ENCODE assay signal across 20 mouse cellular contexts in the genomic region with DNA sequence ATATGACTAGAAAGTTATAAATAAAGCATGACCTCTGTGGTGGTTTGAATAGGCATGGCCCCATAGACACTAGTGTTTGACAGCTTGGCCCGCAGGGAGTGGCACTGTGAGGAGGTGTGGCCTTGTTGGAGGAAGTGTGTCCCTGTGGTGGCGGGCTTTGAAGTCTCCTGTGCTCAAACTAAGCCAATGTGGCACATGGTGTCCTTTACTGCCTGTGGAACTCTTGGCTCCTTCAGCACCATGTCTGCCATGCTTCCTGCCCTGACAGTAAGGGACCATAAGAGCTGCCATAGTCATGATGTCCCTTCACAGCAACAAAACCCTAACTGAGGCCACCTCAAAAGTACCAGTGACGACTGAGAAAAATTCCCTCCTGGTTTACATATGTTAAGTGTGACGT.
A peak's percentile ranks its signal among the peaks of the same experiment; 100 is the strongest.
DNase-seq lines count a peak whose midpoint lies in the region; ATAC-seq and TF ChIP-seq lines count a peak whose summit lies in the region.
"Had no signal": no experiment of that assay in that cellular context is flagged by ENCODE, and none has a peak within 500 bp of the region (broad histone marks: within the 10 kb centered on the region; RNA-seq: fewer than 3 reads in every experiment).

No protein-coding gene starts in this region.

- H3ac ChIP-seq in myocyte (ENCODE audit: control insufficient read depth, insufficient read length) = no peak overlapping the region

- H3K9ac ChIP-seq in hindbrain, embryonic 12.5 days = no peak overlapping the region
- H3K9ac ChIP-seq: embryonic facial prominence, embryonic 13.5 days; forebrain, embryonic 12.5 days; forebrain, postnatal 0 days; heart, embryonic 13.5 days had no signal

- no peaks in the 10 kb centered on the region for H3K4me1 ChIP-seq in hindbrain, embryonic 12.5 days

- no peaks in the 10 kb centered on the region for H3K27me3 ChIP-seq in myocyte (ENCODE audit: control insufficient read depth, insufficient read depth, insufficient read length)
- no peaks in the 10 kb centered on the region for H3K27me3 ChIP-seq in hindbrain, embryonic 12.5 days
- H3K27me3 ChIP-seq: embryonic facial prominence, embryonic 13.5 days; forebrain, embryonic 12.5 days; heart, embryonic 13.5 days had no signal

- H3K79me2 ChIP-seq in myocyte (ENCODE audit: control insufficient read depth, insufficient read depth) = no peaks in the 10 kb centered on the region

- ATAC-seq in CD4-positive, CD25-positive, alpha-beta regulatory T cell, adult 4 months = no peak
- no peak for ATAC-seq in hindbrain, embryonic 12.5 days (ENCODE audit: low FRiP score)
- ATAC-seq: activated CD4-positive, CD25-positive, alpha-beta regulatory T cell, adult 4 months; forebrain, postnatal 0 days; hindbrain, embryonic 16.5 days; inflammation-experienced regulatory T-cells, adult 6 months; intestine, postnatal 0 days had no signal

- no peaks in the 10 kb centered on the region for H3K36me3 ChIP-seq in myocyte (ENCODE audit: control insufficient read depth, insufficient read depth)
- no peaks in the 10 kb centered on the region for H3K36me3 ChIP-seq in hindbrain, embryonic 12.5 days
- H3K36me3 ChIP-seq: embryonic facial prominence, embryonic 13.5 days; forebrain, embryonic 12.5 days; G1E; heart, embryonic 13.5 days had no signal

- WGBS in hindbrain, embryonic 12.5 days = 85% methylated on average over 4 of the region's 4 CpGs

- peak overlapping the region; percentile 34 for H3K4me2 ChIP-seq in myocyte (ENCODE audit: low read depth)
- no peak overlapping the region for H3K4me2 ChIP-seq in hindbrain, embryonic 12.5 days (replicated peaks)
- H3K4me2 ChIP-seq: embryonic facial prominence, embryonic 13.5 days; forebrain, embryonic 12.5 days; heart, embryonic 13.5 days had no signal

- no peaks in the 10 kb centered on the region for H3K9me3 ChIP-seq in hindbrain, embryonic 12.5 days (replicated peaks)
- H3K9me3 ChIP-seq: embryonic facial prominence, embryonic 13.5 days; forebrain, embryonic 12.5 days; G1E; heart, embryonic 13.5 days had no signal

- H3K27ac ChIP-seq in hindbrain, embryonic 12.5 days = no peak overlapping the region
- H3K27ac ChIP-seq: embryonic facial prominence, embryonic 13.5 days; forebrain, embryonic 12.5 days; heart, embryonic 13.5 days had no signal

- no peak for TF ChIP-seq POLR2A in myocyte (IDR thresholded peaks at IDR 0.05; ENCODE audit: insufficient read length, low read depth)

- DNase-seq in CD4-positive, CD25-positive, alpha-beta regulatory T cell, adult 2 months (ENCODE audit: low read depth, low spot score) = peak; percentile 8
- DNase-seq in thymus, postnatal 4 days = peak; percentile 17
- no peak for DNase-seq in thymus, postnatal 14 days
- DNase-seq in layer of hippocampus, adult 9-10 months (ENCODE audit: low spot score) = no peak
- DNase-seq: adrenal gland, postnatal 14 days; B cell, adult 2 months; forebrain, postnatal 0 days; gastrocnemius, postnatal 14 days; heart, postnatal 36 days had no signal

- H3K4me3 ChIP-seq in myocyte = no peak overlapping the region
- H3K4me3 ChIP-seq in hindbrain, embryonic 12.5 days = no peak overlapping the region
- H3K4me3 ChIP-seq: embryonic facial prominence, embryonic 13.5 days; forebrain, embryonic 12.5 days; heart, embryonic 13.5 days had no signal

TF ChIP-seq in myocyte, 11 proteins besides CTCF, POLR2A, EP300 and RAD21:
- TF ChIP-seq POLR2AphosphoS2 (IDR thresholded peaks at IDR 0.05; ENCODE audit: insufficient read length, low read depth) = no peak
- TF ChIP-seq MYOG (IDR thresholded peaks at IDR 0.05; ENCODE audit: control insufficient read depth in 1 of 3, insufficient read depth in 1 of 3, insufficient read length in 2 of 3, low read depth in 2 of 3) = no peak
- TF ChIP-seq USF1 (IDR thresholded peaks at IDR 0.05; ENCODE audit: low read depth) = no peak
- TF ChIP-seq TCF3 (IDR thresholded peaks at IDR 0.05; ENCODE audit: insufficient read length, low read depth) = no peak
- no peak for TF ChIP-seq MYOD1 (IDR thresholded peaks at IDR 0.05; ENCODE audit: control insufficient read depth in 1 of 3, insufficient read length in 2 of 3, low read depth in 2 of 3)

Comparison
In these comparisons a context has a peak if more than half of its experiments do, and no peak if none do; other contexts are left out.
1. DNase-seq: peak in CD4-positive, CD25-positive, alpha-beta regulatory T cell, adult 2 months (single experiment) and thymus, postnatal 4 days (single experiment); none in thymus, postnatal 14 days (single experiment) and layer of hippocampus, adult 9-10 months (single experiment).